Mouse (Mus musculus) bone marrow macrophage, adult 2 months (primary cell): ENCODE measurements around the gene Mapk1.

Experiments used
- CTCF ChIP-seq: IDR thresholded peaks from 2 replicates; pipeline ENCODE4 v1.5.1; 2012; ENCODE audit warnings: low read depth, mild to moderate bottlenecking, low read length, moderate library complexity
- POLR2A ChIP-seq: IDR thresholded peaks from 2 replicates; pipeline ENCODE4 v1.6.1; 2012; ENCODE audit warnings: mild to moderate bottlenecking, low read depth, low read length, borderline replicate concordance

- TF ChIP-seq CTCF (no peak), POLR2A (no peak)
Measured at GRCm38 (mm10) chr16:17033754-17034153, 50.6 kb downstream of the Mapk1 start.
